Mouse (Mus musculus): Measurements from ENCODE around the gene Tomm34.

GRCm38 (mm10) chr2:164073120-164073519 is 2.2 kb upstream of the Tomm34 start:
- TF ChIP-seq CTCF (conservative IDR thresholded peaks at IDR 0.05; ENCODE audit: low read length) (no peak), POU5F1 (IDR thresholded peaks at IDR 0.05; ENCODE audit: borderline replicate concordance, low read length) (no peak), NANOG (IDR thresholded peaks at IDR 0.05; ENCODE audit: borderline replicate concordance, low read length) (no peak)

Data from E14TG2a.4 (cell line).